Mouse (Mus musculus): ENCODE measurements around the gene Eif3c. TPM values are rescaled to one million over a fixed set of nuclear protein-coding genes. Genes with fewer than 3 reads are reported as not detected.
A peak's percentile ranks its signal among the peaks of the same experiment; 100 is the strongest.

Gene Eif3c
- total RNA-seq, 1 experiment: 289 TPM

GRCm38 (mm10) chr7:126507126-126507778 is 59.0 kb downstream of the Eif3c start:
- in situ Hi-C loops (cut with MboI; ENCODE audit: low sequenced_read_pairs in 2 of 2, unreplicated experiment in 2 of 2): no loop called here
- no peaks in the 10 kb centered on the region for H3K36me3 ChIP-seq (ENCODE audit: control insufficient read depth, insufficient read depth, low read length, poor library complexity, severe bottlenecking)
- H3K9ac ChIP-seq (ENCODE audit: insufficient read depth, low read depth, low read length, poor library complexity, severe bottlenecking): no peak overlapping the region
- no peak for DNase-seq (ENCODE audit: low read depth, low spot score)
- TF ChIP-seq ZNF384 (IDR thresholded peaks at IDR 0.05; ENCODE audit: low read depth, low read length): no peak
- TF ChIP-seq MAFK (IDR thresholded peaks at IDR 0.05; ENCODE audit: insufficient read depth, low read depth, low read length): no peak
- no peak for TF ChIP-seq CHD2 (IDR thresholded peaks at IDR 0.05; ENCODE audit: low read depth, low read length)
- no peak for TF ChIP-seq HCFC1 (IDR thresholded peaks at IDR 0.05; ENCODE audit: borderline replicate concordance, insufficient read depth, low read length)
- TF ChIP-seq ZC3H11A (IDR thresholded peaks at IDR 0.05; ENCODE audit: borderline replicate concordance, low read depth, low read length): no peak
- H3K4me1 ChIP-seq (ENCODE audit: control insufficient read depth in 2 of 2, insufficient read depth in 2 of 2, low read length in 2 of 2, poor library complexity in 1 of 2): peaks cover 0 to 3% of the 10 kb centered on the region in 2 experiments; a peak in 1 of 4 replicates
- no peak overlapping the region for H3K4me3 ChIP-seq (ENCODE audit: insufficient read depth in 1 of 2, low read depth in 1 of 2, low read length in 2 of 2, poor library complexity in 1 of 2, severe bottlenecking in 1 of 2)
- H3K27ac ChIP-seq (ENCODE audit: insufficient read depth, low read depth, low read length, poor library complexity, severe bottlenecking): no peak overlapping the region
- H3K9me3 ChIP-seq (ENCODE audit: control insufficient read depth, insufficient read depth, low read depth, low read length): no peaks in the 10 kb centered on the region

- no peak for TF ChIP-seq MAFK (IDR thresholded peaks at IDR 0.05; ENCODE audit: insufficient read depth, low read depth, low read length)
- no peak for TF ChIP-seq ZC3H11A (IDR thresholded peaks at IDR 0.05; ENCODE audit: borderline replicate concordance, low read depth, low read length)
- no peak for TF ChIP-seq HCFC1 (IDR thresholded peaks at IDR 0.05; ENCODE audit: borderline replicate concordance, insufficient read depth, low read length)
- no peak for TF ChIP-seq ZNF384 (IDR thresholded peaks at IDR 0.05; ENCODE audit: low read depth, low read length)
- TF ChIP-seq CHD2 (IDR thresholded peaks at IDR 0.05; ENCODE audit: low read depth, low read length): no peak
- in situ Hi-C loops (cut with MboI; ENCODE audit: low sequenced_read_pairs in 2 of 2, unreplicated experiment in 2 of 2): no loop called here
- H3K9ac ChIP-seq (ENCODE audit: insufficient read depth, low read depth, low read length, poor library complexity, severe bottlenecking): no peak overlapping the region
These were observed 61.3 kb downstream of the Eif3c start for GRCm38 (mm10) chr7:126504913-126505312.

GRCm38 (mm10) chr7:126503273-126503878 is 62.8 kb downstream of the Eif3c start, which contains the start of gene Atxn2l:
Atxn2l (minus strand) TSS chr7:126503437.
- H3K4me3 ChIP-seq (ENCODE audit: insufficient read depth in 1 of 2, low read depth in 1 of 2, low read length in 2 of 2, poor library complexity in 1 of 2, severe bottlenecking in 1 of 2): peak within 1 kb of the TSS; percentile 89 to 95
- H3K9me3 ChIP-seq (ENCODE audit: control insufficient read depth, insufficient read depth, low read depth, low read length): no peaks in the 10 kb centered on the region
- DNase-seq (ENCODE audit: low read depth, low spot score): peak; percentile 98
- peak within 1 kb of the TSS; percentile 98 for H3K27ac ChIP-seq (ENCODE audit: insufficient read depth, low read depth, low read length, poor library complexity, severe bottlenecking)
- TF ChIP-seq ZNF384 (IDR thresholded peaks at IDR 0.05; ENCODE audit: low read depth, low read length) (0 out of 2 replicates have a peak, but pooled peaks have one; percentile 45), CHD2 (IDR thresholded peaks at IDR 0.05; ENCODE audit: low read depth, low read length) (peak; percentile 51), MAFK (IDR thresholded peaks at IDR 0.05; ENCODE audit: insufficient read depth, low read depth, low read length) (no peak), HCFC1 (IDR thresholded peaks at IDR 0.05; ENCODE audit: borderline replicate concordance, insufficient read depth, low read length) (peak; percentile 63; the same call in 1 of the 2 replicates), ZC3H11A (IDR thresholded peaks at IDR 0.05; ENCODE audit: borderline replicate concordance, low read depth, low read length) (no peak)
- in situ Hi-C loops (cut with MboI; ENCODE audit: low sequenced_read_pairs in 2 of 2, unreplicated experiment in 2 of 2): no loop called here
- peaks cover 0 to 7% of the 10 kb centered on the region in 2 experiments; a peak in 1 of 4 replicates for H3K4me1 ChIP-seq (ENCODE audit: control insufficient read depth in 2 of 2, insufficient read depth in 2 of 2, low read length in 2 of 2, poor library complexity in 1 of 2)
- peaks cover 28% of the 10 kb centered on the region for H3K36me3 ChIP-seq (ENCODE audit: control insufficient read depth, insufficient read depth, low read length, poor library complexity, severe bottlenecking)
- H3K9ac ChIP-seq (ENCODE audit: insufficient read depth, low read depth, low read length, poor library complexity, severe bottlenecking): peak within 1 kb of the TSS; percentile 98

More at GRCm38 (mm10) chr7:126504913-126505312, 61.3 kb downstream of the Eif3c start:
- no peak overlapping the region; the same call in 1 of the 2 replicates for H3K27ac ChIP-seq (ENCODE audit: insufficient read depth, low read depth, low read length, poor library complexity, severe bottlenecking)
- H3K4me3 ChIP-seq (ENCODE audit: insufficient read depth in 1 of 2, low read depth in 1 of 2, low read length in 2 of 2, poor library complexity in 1 of 2, severe bottlenecking in 1 of 2): no peak overlapping the region
- peaks cover 13% of the 10 kb centered on the region for H3K36me3 ChIP-seq (ENCODE audit: control insufficient read depth, insufficient read depth, low read length, poor library complexity, severe bottlenecking)
- H3K9me3 ChIP-seq (ENCODE audit: control insufficient read depth, insufficient read depth, low read depth, low read length): no peaks in the 10 kb centered on the region
- peaks cover 0 to 6% of the 10 kb centered on the region in 2 experiments; a peak in 1 of 4 replicates for H3K4me1 ChIP-seq (ENCODE audit: control insufficient read depth in 2 of 2, insufficient read depth in 2 of 2, low read length in 2 of 2, poor library complexity in 1 of 2)
- DNase-seq (ENCODE audit: low read depth, low spot score): no peak

DNA sequence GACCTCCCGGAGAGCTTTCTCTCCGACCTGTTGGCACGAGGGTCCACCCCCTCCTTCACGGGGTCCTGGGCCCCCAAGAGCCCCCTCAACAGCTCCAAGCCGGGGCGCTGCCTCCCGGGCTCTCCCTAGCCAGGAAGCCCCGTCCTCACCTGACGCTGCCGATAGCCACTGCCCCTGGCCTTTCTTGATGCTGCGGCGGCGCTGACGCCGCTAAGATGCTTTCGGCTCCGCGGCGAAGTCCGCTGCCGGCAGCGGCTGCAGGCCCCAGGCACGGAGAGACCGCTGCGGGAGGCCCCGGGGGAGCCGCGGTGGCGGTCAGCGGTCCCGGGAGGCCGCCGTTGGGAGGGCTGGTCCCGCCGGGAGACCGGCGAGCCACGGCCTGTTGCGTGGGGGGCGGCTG is 63.5 kb downstream of the Eif3c start:
- in situ Hi-C loops (cut with MboI; ENCODE audit: low sequenced_read_pairs in 2 of 2, unreplicated experiment in 2 of 2): no loop called here
- peak overlapping the region; percentile 98 for H3K9ac ChIP-seq (ENCODE audit: insufficient read depth, low read depth, low read length, poor library complexity, severe bottlenecking)
- peak overlapping the region; percentile 72 to 95 for H3K4me3 ChIP-seq (ENCODE audit: insufficient read depth in 1 of 2, low read depth in 1 of 2, low read length in 2 of 2, poor library complexity in 1 of 2, severe bottlenecking in 1 of 2)
- peaks cover 0 to 7% of the 10 kb centered on the region in 2 experiments; a peak in 1 of 4 replicates for H3K4me1 ChIP-seq (ENCODE audit: control insufficient read depth in 2 of 2, insufficient read depth in 2 of 2, low read length in 2 of 2, poor library complexity in 1 of 2)
- peaks cover 33% of the 10 kb centered on the region for H3K36me3 ChIP-seq (ENCODE audit: control insufficient read depth, insufficient read depth, low read length, poor library complexity, severe bottlenecking)
- H3K27ac ChIP-seq (ENCODE audit: insufficient read depth, low read depth, low read length, poor library complexity, severe bottlenecking): peak overlapping the region; percentile 98
- DNase-seq (ENCODE audit: low read depth, low spot score): no peak
- TF ChIP-seq ZC3H11A (IDR thresholded peaks at IDR 0.05; ENCODE audit: borderline replicate concordance, low read depth, low read length) (no peak), CHD2 (IDR thresholded peaks at IDR 0.05; ENCODE audit: low read depth, low read length) (no peak), HCFC1 (IDR thresholded peaks at IDR 0.05; ENCODE audit: borderline replicate concordance, insufficient read depth, low read length) (no peak), MAFK (IDR thresholded peaks at IDR 0.05; ENCODE audit: insufficient read depth, low read depth, low read length) (no peak), ZNF384 (IDR thresholded peaks at IDR 0.05; ENCODE audit: low read depth, low read length) (no peak)
- no peaks in the 10 kb centered on the region for H3K9me3 ChIP-seq (ENCODE audit: control insufficient read depth, insufficient read depth, low read depth, low read length)
